Comparison of ENCODE assay signal across 28 mouse cellular contexts in the genomic region with DNA sequence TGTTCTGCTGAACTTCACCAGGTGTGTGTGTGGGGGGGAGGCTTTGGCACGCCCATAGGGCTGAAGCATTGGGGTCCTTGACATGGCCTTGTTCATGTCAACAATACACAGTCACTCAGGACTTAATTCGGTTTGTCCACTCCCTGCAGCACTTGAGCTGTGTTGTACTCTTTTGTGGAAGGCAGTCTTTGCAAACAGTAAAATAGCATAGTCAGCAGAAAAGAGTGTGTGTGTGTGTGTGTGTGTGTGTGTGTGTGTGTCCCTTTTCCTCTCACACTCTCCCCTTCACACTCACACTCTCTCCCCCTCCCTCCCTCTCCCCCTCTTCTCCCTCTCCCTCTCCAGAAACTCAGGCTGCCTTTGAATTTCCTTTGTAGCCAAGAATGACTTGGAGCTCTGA. TPM values are rescaled to one million over a fixed set of nuclear protein-coding genes. Genes with fewer than 3 reads are reported as not detected.
"Had no signal": no experiment of that assay in that cellular context is flagged by ENCODE, and none has a peak within 500 bp of the region (broad histone marks: within the 10 kb centered on the region; RNA-seq: fewer than 3 reads in every experiment).

No protein-coding gene starts in this region.

- H3K9ac ChIP-seq: limb, embryonic 13.5 days; liver, embryonic 12.5 days; liver, embryonic 15.5 days; lung, embryonic 15.5 days; midbrain, embryonic 13.5 days; neural tube, embryonic 12.5 days; neural tube, embryonic 15.5 days had no signal

- H3K4me2 ChIP-seq: limb, embryonic 13.5 days; liver, embryonic 12.5 days; liver, embryonic 15.5 days; lung, embryonic 15.5 days; midbrain, embryonic 13.5 days; neural tube, embryonic 12.5 days; neural tube, embryonic 15.5 days had no signal

- ATAC-seq: liver, embryonic 12.5 days; midbrain, embryonic 13.5 days had no signal

- H3K27ac ChIP-seq: kidney, postnatal 0 days; layer of hippocampus, adult 2 months; limb, embryonic 10.5 days; limb, embryonic 13.5 days; liver, embryonic 12.5 days; liver, embryonic 15.5 days; lung, embryonic 15.5 days; midbrain, embryonic 13.5 days; neural tube, embryonic 12.5 days; neural tube, embryonic 15.5 days; stomach, postnatal 0 days had no signal

- H3K4me3 ChIP-seq: layer of hippocampus, adult 2 months; limb, embryonic 10.5 days; limb, embryonic 13.5 days; liver, embryonic 12.5 days; liver, embryonic 15.5 days; lung, embryonic 15.5 days; midbrain, embryonic 13.5 days; neural tube, embryonic 12.5 days; neural tube, embryonic 15.5 days had no signal

- H3K36me3 ChIP-seq: limb, embryonic 10.5 days; limb, embryonic 13.5 days; liver, embryonic 12.5 days; liver, embryonic 15.5 days; lung, embryonic 15.5 days; midbrain, embryonic 13.5 days; neural tube, embryonic 12.5 days; neural tube, embryonic 15.5 days had no signal

- DNase-seq: kidney, adult 18-20 months; kidney, postnatal 25 days; layer of hippocampus, adult 9-11 months; liver; lung, adult 18-20 months; lung, postnatal 10 days; lung, postnatal 4 days; right cerebral cortex, adult 18-20 months; right cerebral cortex, postnatal 14 days; right cerebral cortex, postnatal 4 days; thymus, adult 2 months; thymus, postnatal 25 days had no signal

- H3K9me3 ChIP-seq: limb, embryonic 10.5 days; limb, embryonic 13.5 days; liver, embryonic 12.5 days; liver, embryonic 15.5 days; lung, embryonic 15.5 days; midbrain, embryonic 13.5 days; neural tube, embryonic 12.5 days; neural tube, embryonic 15.5 days had no signal

RNA-seq across cellular contexts. Expression of a gene that starts 34.9 kb away (rescaled TPM):
- total RNA-seq: megakaryocyte progenitor cell, adult 5-6 weeks; megakaryocyte-erythroid progenitor cell, adult 5-6 weeks had no signal
- polyA plus RNA-seq: kidney, embryonic 14.5 days; kidney, postnatal 0 days; large intestine, adult 2 months; limb, embryonic 10.5 days; limb, embryonic 13.5 days; liver, embryonic 12.5 days; liver, embryonic 15.5 days; lung, embryonic 15.5 days; neural tube, embryonic 12.5 days; neural tube, embryonic 15.5 days; stomach, embryonic 14.5 days; stomach, postnatal 0 days; thymus, adult 2 months had no signal
